Mouse (Mus musculus): ENCODE measurements around the gene Hist1h2bh. TPM values are rescaled to one million over a fixed set of nuclear protein-coding genes. Genes with fewer than 3 reads are reported as not detected.
"Not testable (repeated sequence)": the region's sequence is repeated elsewhere in the genome, so short reads cannot be mapped to it uniquely, and the experiment has no call there.

Hist1h2bh gene
- polyA plus RNA-seq, 1 experiment from 2014 or later, result 0.22 TPM

DNA sequence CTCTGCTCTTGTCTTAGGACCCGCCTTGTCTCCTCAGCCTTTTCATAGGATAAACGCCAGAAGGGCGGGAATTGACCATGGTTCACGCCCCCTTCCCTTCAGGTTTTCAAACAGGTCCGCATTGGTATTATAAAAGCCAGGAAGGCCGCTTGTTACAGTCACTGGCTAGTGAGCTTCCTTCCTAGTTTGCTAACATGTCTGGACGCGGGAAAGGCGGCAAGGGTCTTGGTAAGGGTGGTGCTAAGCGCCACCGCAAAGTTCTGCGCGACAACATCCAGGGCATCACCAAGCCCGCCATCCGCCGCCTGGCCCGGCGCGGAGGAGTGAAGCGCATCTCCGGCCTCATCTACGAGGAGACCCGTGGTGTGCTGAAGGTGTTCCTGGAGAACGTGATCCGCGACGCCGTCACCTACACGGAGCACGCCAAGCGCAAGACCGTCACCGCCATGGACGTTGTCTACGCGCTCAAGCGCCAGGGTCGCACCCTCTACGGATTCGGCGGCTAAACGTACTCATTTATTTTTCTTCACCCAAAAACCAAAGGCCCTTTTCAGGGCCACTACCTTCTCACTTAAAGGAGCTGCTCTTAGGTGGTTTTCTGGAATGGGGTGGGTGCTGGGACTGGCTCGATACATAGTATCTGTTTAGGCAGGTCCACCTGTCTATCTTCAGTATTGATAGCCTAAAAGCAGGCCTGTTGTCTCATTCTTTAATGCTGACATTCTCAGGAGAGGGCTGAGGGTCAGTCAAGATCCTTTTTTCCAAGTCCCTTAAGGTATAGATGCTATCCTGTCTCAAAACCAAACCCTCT, 38.4 kb upstream of the Hist1h2bh start, which contains the start of gene Hist1h4d:
Gene Hist1h4d, plus strand, starts transcription at position 191 of the 811 bp plus-strand sequence.
- under 1% methylated on average over 43 of the region's 43 CpGs for WGBS
- Histone ChIP-seq H3K9me3 (replicated peaks) (no peaks in the 10 kb centered on the region), H3K4me1 (peaks cover 33% of the 10 kb centered on the region), H3K27me3 (replicated peaks) (no peaks in the 10 kb centered on the region), H3K36me3 (no peaks in the 10 kb centered on the region), H3K9ac (replicated peaks) (peak within 1 kb of the TSS; percentile 49), H3K4me2 (peak within 1 kb of the TSS; percentile 73), H3K4me3 (replicated peaks) (peak within 1 kb of the TSS; percentile 50), H3K27ac (replicated peaks) (peak within 1 kb of the TSS; percentile 81)
- ATAC-seq (ENCODE audit: low FRiP score), result peak; percentile 91

DNA sequence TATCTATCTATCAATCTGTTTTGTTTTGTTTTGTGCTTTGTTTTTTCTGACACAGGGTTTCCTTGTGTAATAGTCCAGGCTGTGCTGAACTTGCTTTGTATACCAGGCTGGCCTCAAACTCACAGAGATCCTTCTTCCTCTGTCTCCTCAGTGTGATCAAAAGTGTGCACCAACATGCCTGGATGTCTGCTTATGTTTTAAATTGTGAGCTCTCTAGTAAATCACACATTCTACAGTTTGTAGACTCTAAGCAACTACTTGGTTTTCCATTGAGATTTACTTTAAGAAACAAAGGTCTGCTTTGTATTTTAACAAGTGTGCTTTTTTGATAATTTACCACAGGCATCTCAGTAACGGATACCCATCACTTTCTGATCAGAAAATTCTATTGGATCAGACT, 34.6 kb upstream of the Hist1h2bh start:
- Histone ChIP-seq H3K27ac (replicated peaks) (no peak overlapping the region), H3K27me3 (replicated peaks) (no peaks in the 10 kb centered on the region), H3K4me3 (replicated peaks) (no peak overlapping the region), H3K9ac (replicated peaks) (no peak overlapping the region), H3K36me3 (no peaks in the 10 kb centered on the region), H3K4me1 (peaks cover 32% of the 10 kb centered on the region), H3K9me3 (replicated peaks) (no peaks in the 10 kb centered on the region), H3K4me2 (no peak overlapping the region)
- 91% methylated on average over 1 of the region's 1 CpGs for WGBS
- ATAC-seq (ENCODE audit: low FRiP score), result no peak

- 56% methylated on average over 6 of the region's 6 CpGs for WGBS
- Histone ChIP-seq H3K27me3 (replicated peaks) (no peaks in the 10 kb centered on the region), H3K27ac (replicated peaks) (no peak overlapping the region), H3K9ac (replicated peaks) (no peak overlapping the region), H3K4me1 (peaks cover 32% of the 10 kb centered on the region), H3K4me2 (peak overlapping the region; percentile 71), H3K9me3 (replicated peaks) (no peaks in the 10 kb centered on the region), H3K4me3 (replicated peaks) (peak overlapping the region; percentile 41), H3K36me3 (no peaks in the 10 kb centered on the region)
- ATAC-seq (ENCODE audit: low FRiP score), result no peak
Observed at GRCm38 (mm10) chr13:23576906-23577639, 33.9 kb upstream of the Hist1h2bh start.

GRCm38 (mm10) chr13:23576351-23576881, 33.2 kb upstream of the Hist1h2bh start:
- Histone ChIP-seq H3K4me2 (peak overlapping the region; percentile 71), H3K27ac (replicated peaks) (peak overlapping the region; percentile 77; the same call in 1 of the 2 replicates), H3K9ac (replicated peaks) (peak overlapping the region; percentile 56), H3K9me3 (replicated peaks) (no peaks in the 10 kb centered on the region), H3K4me3 (replicated peaks) (peak overlapping the region; percentile 41), H3K27me3 (replicated peaks) (no peaks in the 10 kb centered on the region), H3K4me1 (peaks cover 32% of the 10 kb centered on the region), H3K36me3 (no peaks in the 10 kb centered on the region)
- ATAC-seq (ENCODE audit: low FRiP score), result no peak
- WGBS, result 5% methylated on average over 7 of the region's 7 CpGs

- H3K27ac ChIP-seq (replicated peaks), result peak overlapping the region; percentile 77
- not testable (repeated sequence) for H3K27me3 ChIP-seq (replicated peaks); H3K9me3 ChIP-seq (replicated peaks); ATAC-seq (ENCODE audit: low FRiP score); H3K36me3 ChIP-seq
- H3K4me3 ChIP-seq (replicated peaks), result peak overlapping the region; percentile 41
- H3K4me2 ChIP-seq, result peak overlapping the region; percentile 71
- peak overlapping the region; percentile 56 for H3K9ac ChIP-seq (replicated peaks)
- H3K4me1 ChIP-seq, result peaks cover 32% of the 10 kb centered on the region
- 1% methylated on average over 9 of the region's 40 CpGs for WGBS
Observed at GRCm38 (mm10) chr13:23575864-23576313, 32.7 kb upstream of the Hist1h2bh start.

DNA sequence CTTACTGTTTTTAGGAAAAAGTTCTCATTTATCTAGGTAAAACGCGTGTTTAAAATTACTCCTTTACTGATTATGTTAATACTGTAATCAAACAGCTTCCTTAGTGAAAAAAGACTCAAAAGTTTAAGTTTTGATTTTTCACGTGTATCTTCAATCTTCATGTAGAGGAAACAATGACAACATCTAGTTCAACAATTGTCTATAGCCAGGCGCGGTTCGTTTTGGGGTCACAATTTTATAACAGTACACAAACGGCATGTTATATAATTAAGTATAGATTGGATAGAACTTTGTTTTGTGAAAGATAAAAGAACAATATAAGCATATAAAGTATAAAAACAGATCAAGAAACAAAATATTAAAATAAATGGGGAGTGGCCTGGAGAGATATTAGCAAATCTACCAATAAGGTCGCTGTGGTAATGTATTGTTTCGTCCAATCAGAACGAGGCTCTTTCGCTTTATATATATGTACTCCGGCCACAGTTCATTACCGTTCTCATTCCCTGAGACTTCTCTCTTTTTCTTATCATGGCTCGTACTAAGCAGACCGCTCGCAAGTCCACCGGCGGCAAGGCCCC, 32.2 kb upstream of the Hist1h2bh start, which contains the start of gene Hist1h3d:
Gene Hist1h3d, plus strand, starts transcription at position 493 of the 581 bp plus-strand sequence.
- peak; percentile 46 for ATAC-seq (ENCODE audit: low FRiP score)
- Histone ChIP-seq H3K9me3 (replicated peaks) (no peaks in the 10 kb centered on the region), H3K4me2 (peak within 1 kb of the TSS; percentile 71), H3K9ac (replicated peaks) (peak within 1 kb of the TSS; percentile 56), H3K27ac (replicated peaks) (peak within 1 kb of the TSS; percentile 81), H3K36me3 (no peaks in the 10 kb centered on the region), H3K4me3 (replicated peaks) (peak within 1 kb of the TSS; percentile 41), H3K27me3 (replicated peaks) (no peaks in the 10 kb centered on the region), H3K4me1 (peaks cover 32% of the 10 kb centered on the region)
- under 1% methylated on average over 18 of the region's 18 CpGs for WGBS

DNA sequence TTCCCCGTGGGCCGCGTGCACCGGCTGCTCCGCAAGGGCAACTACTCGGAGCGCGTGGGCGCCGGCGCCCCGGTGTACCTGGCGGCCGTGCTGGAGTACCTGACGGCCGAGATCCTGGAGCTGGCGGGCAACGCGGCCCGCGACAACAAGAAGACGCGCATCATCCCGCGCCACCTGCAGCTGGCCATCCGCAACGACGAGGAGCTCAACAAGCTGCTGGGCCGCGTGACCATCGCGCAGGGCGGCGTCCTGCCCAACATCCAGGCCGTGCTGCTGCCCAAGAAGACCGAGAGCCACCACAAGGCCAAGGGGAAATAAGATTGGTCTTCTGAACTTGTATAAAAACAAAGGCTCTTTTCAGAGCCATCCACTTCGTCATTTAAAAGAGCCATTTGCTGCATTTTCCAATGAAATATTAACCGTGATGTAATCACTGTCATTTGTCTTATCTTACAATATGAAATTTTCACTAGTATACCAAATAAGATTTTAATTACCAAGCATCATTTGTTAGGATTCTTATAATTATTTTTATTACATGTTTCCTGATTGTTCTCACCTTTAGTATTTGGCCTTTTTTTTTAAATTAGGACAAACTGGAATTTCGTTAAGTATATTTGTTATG, 31.5 kb upstream of the Hist1h2bh start:
- H3K4me2 ChIP-seq, result peak overlapping the region; percentile 71
- H3K4me3 ChIP-seq (replicated peaks), result peak overlapping the region; percentile 35
- H3K27ac ChIP-seq (replicated peaks), result peak overlapping the region; percentile 86
- WGBS, result 0% methylated on average over 7 of the region's 39 CpGs
- 0 out of 2 replicates have a peak overlapping the region, but pooled peaks have one; percentile 28 for H3K9ac ChIP-seq (replicated peaks)
- ATAC-seq (ENCODE audit: low FRiP score), result peak; percentile 4; the same call in 1 of the 2 replicates
- not testable (repeated sequence) for H3K36me3 ChIP-seq; H3K9me3 ChIP-seq (replicated peaks); H3K27me3 ChIP-seq (replicated peaks)
- H3K4me1 ChIP-seq, result peaks cover 37% of the 10 kb centered on the region

GRCm38 (mm10) chr13:23573898-23574524, 30.8 kb upstream of the Hist1h2bh start, which contains the start of the genes Hist1h2bf and Hist1h2ad:
Hist1h2bf (minus strand) TSS chr13:23574196.
Hist1h2ad (plus strand) TSS chr13:23574381.
- WGBS, result 0% methylated on average over 42 of the region's 42 CpGs
- peaks cover 40% of the 10 kb centered on the region for H3K4me1 ChIP-seq
- H3K4me3 ChIP-seq (replicated peaks), result peak within 1 kb of the TSS; percentile 35
- not testable (repeated sequence) for H3K27me3 ChIP-seq (replicated peaks); H3K9me3 ChIP-seq (replicated peaks); H3K36me3 ChIP-seq
- ATAC-seq (ENCODE audit: low FRiP score), result peak; percentile 92
- H3K4me2 ChIP-seq, result peak within 1 kb of the TSS; percentile 71
- 0 out of 2 replicates have a peak within 1 kb of the TSS, but pooled peaks have one; percentile 28 for H3K9ac ChIP-seq (replicated peaks)
- H3K27ac ChIP-seq (replicated peaks), result peak within 1 kb of the TSS; percentile 86

DNA sequence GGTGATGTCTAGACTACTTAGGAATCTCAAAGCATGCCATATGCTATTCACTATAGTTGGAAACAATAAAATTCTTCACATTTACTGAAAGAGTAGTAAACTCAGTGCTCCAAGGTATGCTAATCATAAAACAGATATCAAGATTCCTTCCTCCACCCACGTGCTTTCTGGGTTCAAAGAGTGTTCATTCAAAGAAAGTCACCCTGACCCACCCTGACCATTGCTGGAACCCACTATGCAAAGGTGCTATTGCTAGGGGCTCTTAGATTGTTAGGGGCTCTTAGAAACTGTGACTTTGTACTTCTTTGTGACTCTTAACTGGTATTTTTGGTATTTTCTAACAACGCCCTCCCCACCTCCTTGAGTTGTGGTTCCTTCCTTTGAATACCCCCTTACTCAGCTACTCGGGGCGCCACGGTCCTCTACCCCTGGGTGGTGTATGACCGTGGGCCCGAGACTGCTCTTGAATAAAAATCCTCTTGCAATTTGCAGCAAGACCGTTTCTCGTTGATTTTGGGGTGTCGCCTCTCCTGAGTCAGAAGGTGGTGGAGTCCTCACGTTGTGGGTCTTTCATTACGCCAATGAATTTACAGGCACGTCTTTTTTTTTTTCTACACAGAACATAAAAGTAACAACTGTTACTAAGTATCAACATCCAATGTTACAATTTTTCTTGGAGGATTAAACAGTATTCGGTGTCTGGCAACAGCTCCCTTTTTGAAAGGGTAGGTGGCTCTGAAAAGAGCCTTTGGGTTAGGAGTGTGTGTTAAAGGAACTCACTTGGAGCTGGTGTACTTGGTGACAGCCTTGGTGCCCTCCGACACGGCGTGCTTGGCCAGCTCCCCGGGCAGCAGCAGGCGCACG, 30.1 kb upstream of the Hist1h2bh start:
- H3K36me3 ChIP-seq; ATAC-seq (ENCODE audit: low FRiP score); H3K9me3 ChIP-seq (replicated peaks); H3K27me3 ChIP-seq (replicated peaks); H3K9ac ChIP-seq (replicated peaks): not testable (repeated sequence)
- Histone ChIP-seq H3K4me1 (peaks cover 40% of the 10 kb centered on the region), H3K4me2 (peak overlapping the region; percentile 71), H3K27ac (replicated peaks) (peak overlapping the region; percentile 86), H3K4me3 (replicated peaks) (peak overlapping the region; percentile 35)
- WGBS, result 12% methylated on average over 20 of the region's 20 CpGs

All from neural tube, embryonic 15.5 days (tissue).